Mouse (Mus musculus) heart, adult 18-20 months (tissue): Measurements from ENCODE around the gene 1700066M21Rik. TPM values are rescaled to one million over a fixed set of nuclear protein-coding genes. Genes with fewer than 3 reads are reported as not detected.

Source experiments
- DNase-seq, 2 experiments: peaks; one replicate each; pipeline ENCODE4 v3.0.0; 2021 to 2022; ENCODE audit warnings: mixed read lengths in 1 of 2
- total RNA-seq, 2 experiments: library from RNA; stranded (reverse); gene quantifications; 2 replicates each; pipeline ENCODE4 v1.2.3; 2021

1700066M21Rik gene
- total RNA-seq, 2 experiments from 2014 or later: 2.8 to 3.2 TPM

- no peak for DNase-seq
Measured at GRCm38 (mm10) chr1:57392417-57392816, 15.0 kb downstream of the 1700066M21Rik start.

GRCm38 (mm10) chr1:57394051-57394450, 16.6 kb downstream of the 1700066M21Rik start:
- DNase-seq: peak; percentile 26 to 61

- no peak for DNase-seq
Measured at GRCm38 (mm10) chr1:57400321-57400720, 22.9 kb downstream of the 1700066M21Rik start.

- no peak for DNase-seq
Measured at GRCm38 (mm10) chr1:57400877-57401276, 23.5 kb downstream of the 1700066M21Rik start.

- DNase-seq: no peak
Measured at GRCm38 (mm10) chr1:57402116-57402515, 24.7 kb downstream of the 1700066M21Rik start.

GRCm38 (mm10) chr1:57406187-57407151, 29.0 kb downstream of the 1700066M21Rik start, which contains the start of the genes Maip1 and Tyw5:
Maip1 (plus strand) TSS chr1:57406328.
Tyw5 (minus strand) TSS chr1:57407101.
- DNase-seq: peak; percentile 84 to 91

- DNase-seq: no peak
Measured at GRCm38 (mm10) chr1:57408994-57409393, 31.6 kb downstream of the 1700066M21Rik start.

GRCm38 (mm10) chr1:57413397-57413796, 36.0 kb downstream of the 1700066M21Rik start:
- no peak for DNase-seq

GRCm38 (mm10) chr1:57423696-57424095, 46.3 kb downstream of the 1700066M21Rik start:
- no peak for DNase-seq

GRCm38 (mm10) chr1:57428368-57429308, 51.2 kb downstream of the 1700066M21Rik start:
- DNase-seq: peak; percentile 86 to 98

- DNase-seq: peak; percentile 53 to 66
Measured at GRCm38 (mm10) chr1:57429786-57430483, 52.5 kb downstream of the 1700066M21Rik start.

GRCm38 (mm10) chr1:57433141-57433540, 55.7 kb downstream of the 1700066M21Rik start:
- DNase-seq: peak in 1 of 2 experiments; percentile 43

Other genes starting within 250 kb of the 1700066M21Rik start
- 10 to 100 TPM; 10.3 to 11.3 TPM for gene Maip1, start 28.7 kb downstream of the 1700066M21Rik start, total RNA-seq
- 1 to 10 TPM; 5.1 to 5.8 TPM for gene Tyw5, start 29.5 kb downstream of the 1700066M21Rik start, total RNA-seq